Mouse (Mus musculus) ES-Bruce4 (cell line): ENCODE measurements at regions not wholly inside any gene's neighbourhood (a gene's known extent, or its start where the extent isn't known, plus 50 kb on each side); places are given as distances from the start of the nearest gene placed in this dataset.

Experiments used
- H3K27ac ChIP-seq: 2 replicates; pipeline ENCODE4 v1.5.1; 2012; ENCODE audit warnings: low read length, inconsistent platforms; ENCODE audit not compliant: insufficient read depth
- H3K27me3 ChIP-seq: 2 replicates; pipeline ENCODE4 v1.6.1; 2012; ENCODE audit warnings: mild to moderate bottlenecking, low read length, inconsistent platforms; ENCODE audit not compliant: control insufficient read depth, poor library complexity, insufficient read depth, severe bottlenecking
- H3K36me3 ChIP-seq: 2 replicates; pipeline ENCODE4 v1.6.1; 2012; ENCODE audit warnings: inconsistent platforms, mild to moderate bottlenecking, low read length, moderate library complexity; ENCODE audit not compliant: control insufficient read depth, poor library complexity, insufficient read depth, severe bottlenecking
- H3K4me1 ChIP-seq: one replicate; pipeline ENCODE4 v1.8.1; 2011; ENCODE audit warnings: low read length; ENCODE audit not compliant: control insufficient read depth, insufficient read depth
- H3K4me3 ChIP-seq: 2 replicates; pipeline ENCODE4 v1.5.1; 2011; ENCODE audit warnings: low read depth, mild to moderate bottlenecking, low read length
- H3K9ac ChIP-seq: 2 replicates; pipeline ENCODE4 v1.6.1; 2012; ENCODE audit warnings: low read depth, mild to moderate bottlenecking, inconsistent platforms; ENCODE audit not compliant: poor library complexity, severe bottlenecking
- H3K9me3 ChIP-seq: replicated peaks from 2 replicates; pipeline ENCODE4 v1.6.1; 2012; ENCODE audit warnings: mild to moderate bottlenecking, low read length, inconsistent platforms; ENCODE audit not compliant: control insufficient read depth, poor library complexity, insufficient read depth, severe bottlenecking
- CTCF ChIP-seq: IDR thresholded peaks from one replicate; pipeline ENCODE4 v1.8.1; 2011; ENCODE audit warnings: low read depth, low read length
- EP300 ChIP-seq: IDR thresholded peaks from 2 replicates; pipeline ENCODE4 v1.6.1; 2011; ENCODE audit warnings: low read depth, low read length; ENCODE audit not compliant: insufficient read depth
- POLR2A ChIP-seq: IDR thresholded peaks from one replicate; pipeline ENCODE4 v1.8.1; 2011; ENCODE audit warnings: low read length; ENCODE audit not compliant: insufficient read depth

DNA sequence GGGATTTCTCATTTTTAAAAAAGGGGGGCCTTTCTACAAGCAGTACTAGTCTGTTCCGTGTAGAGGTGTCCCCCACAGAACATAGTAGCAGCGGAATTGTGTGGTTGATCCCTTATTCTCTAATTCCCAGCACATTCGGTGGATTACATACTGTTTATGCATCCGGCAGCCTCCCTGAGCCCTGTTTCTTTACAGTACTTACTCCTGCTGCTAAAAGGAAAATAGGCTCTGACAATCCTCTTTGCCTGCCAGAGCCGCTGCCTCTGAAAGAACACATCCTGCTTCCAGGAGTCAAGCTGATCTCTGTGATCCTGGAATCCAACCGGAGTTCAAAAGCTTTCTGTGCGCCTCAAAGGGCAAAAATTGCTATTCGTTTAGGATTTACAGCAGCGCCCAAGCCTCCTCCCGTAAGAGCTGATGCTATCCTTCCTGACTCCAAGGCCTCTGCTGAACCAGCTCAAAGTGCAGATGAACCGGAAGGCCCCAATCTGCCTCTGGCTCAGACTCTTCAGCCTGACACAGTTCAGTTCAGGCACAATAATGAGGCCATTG lies 936.6 kb downstream of the Ndufa4 start:
- no peaks in the 10 kb centered on the region; the same call in 1 of the 2 replicates for H3K9me3 ChIP-seq
- H3K27ac ChIP-seq: peak overlapping the region; percentile 26; the same call in 1 of the 2 replicates
- H3K36me3 ChIP-seq: no peaks in the 10 kb centered on the region
- no peak overlapping the region for H3K4me3 ChIP-seq
- no peak overlapping the region for H3K9ac ChIP-seq
- H3K27me3 ChIP-seq: no peaks in the 10 kb centered on the region
- peaks cover 3% of the 10 kb centered on the region for H3K4me1 ChIP-seq
- TF ChIP-seq CTCF (no peak), EP300 (0 out of 2 replicates have a peak, but pooled peaks have one; percentile 18)

DNA sequence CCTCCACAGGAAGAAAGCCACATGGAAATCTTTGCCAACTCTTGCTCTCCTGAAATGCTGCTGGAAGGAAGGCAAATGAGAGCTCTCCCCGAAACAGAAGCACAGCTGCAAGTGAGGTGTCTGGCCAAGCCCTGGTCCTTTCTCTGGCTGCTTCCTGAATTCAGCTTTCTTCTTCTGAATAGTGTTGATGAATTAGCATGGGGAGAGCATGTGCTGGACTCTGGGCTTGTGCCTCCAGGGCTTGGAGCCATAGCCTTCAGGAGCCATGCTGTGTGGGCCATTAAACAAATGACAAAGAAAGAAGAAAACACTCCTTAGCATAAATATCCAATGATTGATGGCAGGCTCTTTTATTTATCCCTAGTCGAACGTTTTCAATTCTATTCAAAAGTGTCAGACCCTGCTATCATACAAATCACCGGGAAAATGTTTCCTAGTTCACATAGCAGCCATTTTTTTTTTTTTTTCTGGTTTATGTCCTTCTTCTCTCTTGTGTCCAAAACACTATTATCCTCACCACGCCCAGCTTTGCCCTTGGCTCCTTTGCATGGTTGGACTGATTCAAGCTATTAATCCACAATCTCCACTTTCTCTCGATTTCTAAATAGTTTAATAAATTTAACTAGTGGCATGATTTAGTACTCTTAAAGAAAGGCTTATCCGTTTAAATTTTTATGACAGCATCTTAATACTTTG lies 937.3 kb downstream of the Ndufa4 start:
- no peaks in the 10 kb centered on the region for H3K27me3 ChIP-seq
- no peak overlapping the region for H3K4me3 ChIP-seq
- H3K9me3 ChIP-seq: no peaks in the 10 kb centered on the region
- H3K27ac ChIP-seq: no peak overlapping the region
- TF ChIP-seq POLR2A (no peak), CTCF (no peak), EP300 (peak; percentile 73)
- no peaks in the 10 kb centered on the region for H3K36me3 ChIP-seq
- H3K9ac ChIP-seq: no peak overlapping the region
- H3K4me1 ChIP-seq: peaks cover 3% of the 10 kb centered on the region

DNA sequence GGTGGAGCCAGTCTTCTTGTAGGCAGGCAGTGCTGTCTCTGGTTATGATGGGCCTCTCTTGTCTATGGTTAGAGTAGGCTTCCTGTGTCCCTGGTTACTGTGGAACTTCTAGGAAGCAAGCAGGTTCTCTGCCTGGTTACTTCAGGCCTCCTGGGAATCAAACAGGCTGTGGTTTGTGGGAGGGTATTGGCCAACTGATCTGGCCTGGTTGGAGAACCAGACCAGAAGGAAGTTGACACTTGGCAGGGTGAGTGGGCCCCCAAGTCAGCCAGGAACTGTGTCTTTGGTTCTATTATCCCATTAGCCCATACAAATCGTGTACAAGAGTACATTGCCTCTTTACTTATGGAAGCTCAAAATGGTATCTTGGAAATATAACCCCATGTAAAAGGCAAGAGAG lies 963.8 kb downstream of the Ndufa4 start:
- TF ChIP-seq EP300 (no peak), POLR2A (no peak), CTCF (no peak)
- Histone ChIP-seq H3K9me3 (no peaks in the 10 kb centered on the region), H3K27me3 (no peaks in the 10 kb centered on the region)

DNA sequence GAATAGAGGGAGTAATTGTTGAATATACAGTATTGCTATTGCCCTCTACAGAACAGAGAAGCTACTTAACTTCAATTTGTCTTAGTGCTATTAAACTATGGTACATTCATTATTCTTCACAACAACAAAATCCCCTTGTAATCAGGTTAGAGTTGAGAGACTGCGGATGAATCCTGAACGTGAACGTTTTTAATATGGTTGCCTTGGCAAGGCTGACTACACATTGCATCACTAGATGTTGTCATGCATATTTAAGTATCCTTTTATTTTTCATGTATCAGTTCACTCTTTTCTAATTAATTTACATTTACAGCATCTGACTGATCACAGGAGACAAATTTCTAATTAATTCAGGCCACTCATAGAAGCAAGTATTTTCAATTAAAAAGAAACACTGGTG lies 965.8 kb downstream of the Ndufa4 start:
- H3K4me1 ChIP-seq: no peaks in the 10 kb centered on the region
- no peaks in the 10 kb centered on the region for H3K9me3 ChIP-seq
- H3K36me3 ChIP-seq: no peaks in the 10 kb centered on the region
- no peak overlapping the region for H3K9ac ChIP-seq
- no peak for TF ChIP-seq EP300
- no peak for TF ChIP-seq CTCF
- TF ChIP-seq POLR2A: no peak
- H3K27me3 ChIP-seq: no peaks in the 10 kb centered on the region
- H3K27ac ChIP-seq: no peak overlapping the region
- H3K4me3 ChIP-seq: no peak overlapping the region

More for the DNA sequence above, 963.8 kb downstream of the Ndufa4 start:
- Histone ChIP-seq H3K4me1 (no peaks in the 10 kb centered on the region), H3K36me3 (no peaks in the 10 kb centered on the region), H3K27ac (no peak overlapping the region), H3K4me3 (no peak overlapping the region), H3K9ac (no peak overlapping the region)
